Mouse (Mus musculus) inflammation-experienced regulatory T-cells, adult 6 months (primary cell): ENCODE data around the gene Akap2. TPM values are rescaled to one million over a fixed set of nuclear protein-coding genes. Genes with fewer than 3 reads are reported as not detected.

Source experiments
- ATAC-seq: one replicate; pipeline ENCODE4 v1.8.0; 2017
- polyA plus RNA-seq, 3 experiments: library from polyadenylated mRNA; unstranded; fragments of 100-300 nt; shearing (Covaris generic); gene quantifications; one replicate each; pipeline ENCODE4 v1.2.1; 2017

The Akap2 gene
- polyA plus RNA-seq, 3 experiments from 2014 or later = 2.3 to 3.9 (median 2.9) TPM

DNA sequence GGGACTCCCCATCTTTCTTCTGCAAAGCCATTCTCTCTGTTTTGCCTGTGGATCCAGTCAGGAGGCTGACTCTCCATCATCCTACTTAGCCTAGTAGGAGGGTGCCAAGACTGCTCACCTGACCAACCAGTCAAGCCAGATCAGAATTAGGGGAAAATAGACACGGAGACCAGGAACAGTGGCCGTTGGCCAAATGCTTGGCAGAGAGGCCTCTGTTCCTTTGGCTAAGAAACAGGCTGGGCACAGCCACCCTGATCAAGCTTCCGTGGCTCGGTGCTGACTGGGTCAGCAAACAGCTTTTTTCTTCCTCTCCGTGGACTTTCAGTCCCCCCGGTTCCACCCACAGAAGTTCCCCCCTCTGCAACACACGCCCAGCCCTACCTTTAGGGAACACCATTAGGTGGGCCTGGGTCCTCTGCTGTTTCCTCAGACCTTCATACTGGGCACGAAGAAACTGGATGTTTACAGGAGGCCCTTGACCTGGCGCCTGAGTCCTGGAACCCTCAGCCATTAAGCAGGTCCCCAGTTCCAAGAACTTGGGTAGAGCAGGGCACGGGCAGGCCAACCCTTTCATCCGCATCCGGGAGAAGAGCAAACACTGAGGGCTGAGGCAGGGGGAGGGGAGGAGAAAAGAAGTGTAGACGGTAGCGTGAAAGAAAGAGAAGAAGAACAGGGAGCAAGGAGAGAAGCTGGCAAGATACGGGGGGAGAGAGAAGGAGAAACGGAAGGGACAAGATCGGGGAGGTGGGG, 197.9 kb downstream of the Akap2 start:
- ATAC-seq = peak; percentile 75

DNA sequence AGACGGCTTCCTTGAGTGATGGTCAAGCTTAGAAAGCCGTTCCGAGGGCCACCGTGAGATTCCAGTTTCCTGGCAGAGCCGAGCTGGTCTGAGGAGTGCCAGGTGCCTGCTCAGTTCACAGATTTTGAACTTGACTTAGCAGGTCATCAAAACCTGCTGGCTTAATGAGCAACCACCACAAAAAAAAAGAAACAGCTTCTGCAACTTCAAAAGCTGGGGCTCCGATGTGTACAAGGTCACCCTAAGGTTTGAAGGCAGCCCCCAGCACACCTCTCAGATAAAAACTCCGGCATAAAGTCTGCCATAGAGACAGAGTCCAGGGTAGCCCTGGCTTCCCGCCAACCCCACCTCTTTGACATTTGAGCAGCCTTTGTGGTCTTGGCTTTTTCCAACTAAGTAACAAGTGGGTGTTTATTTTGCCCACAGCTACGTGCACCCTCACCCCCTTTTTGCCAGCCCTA, 198.8 kb downstream of the Akap2 start, which contains the start of gene D630039A03Rik:
TSS of gene D630039A03Rik (minus strand) at position 97 of the 461 bp plus-strand sequence.
- peak; percentile 60 for ATAC-seq

- ATAC-seq = no peak
These were observed 199.3 kb downstream of the Akap2 start for GRCm38 (mm10) chr4:57916711-57917110.

- ATAC-seq = no peak
These were observed 202.3 kb downstream of the Akap2 start for GRCm38 (mm10) chr4:57919494-57920423.

- ATAC-seq = no peak
These were observed 203.1 kb downstream of the Akap2 start for GRCm38 (mm10) chr4:57920522-57920921.

- no peak for ATAC-seq
These were observed 204.7 kb downstream of the Akap2 start for GRCm38 (mm10) chr4:57922171-57922570.

GRCm38 (mm10) chr4:57924556-57925071, 207.2 kb downstream of the Akap2 start:
- no peak for ATAC-seq

DNA sequence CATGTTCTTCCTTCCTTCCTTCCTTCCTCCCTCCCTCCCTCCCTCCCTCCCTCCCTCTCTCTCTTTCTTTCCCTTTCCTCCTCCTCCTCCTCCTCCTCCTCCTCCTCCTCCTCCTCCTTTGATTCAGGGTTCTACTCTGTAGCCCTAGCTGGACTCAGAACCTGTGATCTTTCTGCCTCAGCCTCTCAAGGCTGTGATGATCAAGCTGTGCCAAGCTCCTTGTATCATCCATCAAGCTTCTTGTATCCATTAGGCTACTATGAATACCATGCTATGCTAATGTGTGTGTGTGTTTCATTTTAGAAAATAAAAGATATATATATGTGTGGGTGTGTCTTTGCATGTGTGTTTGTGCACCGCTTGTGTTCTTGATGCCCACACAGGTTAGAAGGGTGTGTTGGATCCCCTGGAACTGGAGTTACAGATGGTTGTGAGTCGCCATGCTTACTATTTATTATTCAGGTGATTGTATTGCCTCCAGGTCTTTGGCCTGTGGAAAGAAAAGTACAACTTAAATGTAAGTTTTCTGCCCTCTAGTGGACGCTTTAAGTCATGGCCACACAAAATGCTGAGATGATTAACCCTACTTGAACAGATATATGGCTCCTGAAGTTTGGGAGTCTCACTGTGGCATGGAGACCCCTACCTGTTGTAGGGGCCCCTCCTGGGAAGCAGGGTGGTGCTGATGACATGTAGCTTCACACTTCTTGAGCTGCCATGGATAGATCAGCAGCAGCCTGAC, 210.2 kb downstream of the Akap2 start:
- peak; percentile 89 for ATAC-seq

GRCm38 (mm10) chr4:57930559-57931170, 213.2 kb downstream of the Akap2 start:
- ATAC-seq = no peak

- no peak for ATAC-seq
These were observed 216.7 kb downstream of the Akap2 start for GRCm38 (mm10) chr4:57934181-57934580.

GRCm38 (mm10) chr4:57937292-57937691, 219.8 kb downstream of the Akap2 start:
- no peak for ATAC-seq

GRCm38 (mm10) chr4:57940631-57941030, 223.2 kb downstream of the Akap2 start:
- ATAC-seq = no peak

- ATAC-seq = no peak
These were observed 225.4 kb downstream of the Akap2 start for GRCm38 (mm10) chr4:57942892-57943291.

Other genes starting within 250 kb of the Akap2 start
- 1 to 10 TPM in 2 of 3 experiments, under 1 TPM in 1; 0.50 to 2.1 (median 1.1) TPM for gene Pakap, start 149.5 kb upstream of the Akap2 start, polyA plus RNA-seq
- 10 to 100 TPM in 2 of 3 experiments, 1 to 10 TPM in 1; 8.9 to 18.3 (median 18.2) TPM for gene D630039A03Rik, start 198.6 kb downstream of the Akap2 start, polyA plus RNA-seq
- 100 to 1,000 TPM; 126 to 295 (median 141) TPM for gene Txn1, start 238.8 kb downstream of the Akap2 start, polyA plus RNA-seq